ENCODE assay signal across 27 mouse cellular contexts in the genomic region with DNA sequence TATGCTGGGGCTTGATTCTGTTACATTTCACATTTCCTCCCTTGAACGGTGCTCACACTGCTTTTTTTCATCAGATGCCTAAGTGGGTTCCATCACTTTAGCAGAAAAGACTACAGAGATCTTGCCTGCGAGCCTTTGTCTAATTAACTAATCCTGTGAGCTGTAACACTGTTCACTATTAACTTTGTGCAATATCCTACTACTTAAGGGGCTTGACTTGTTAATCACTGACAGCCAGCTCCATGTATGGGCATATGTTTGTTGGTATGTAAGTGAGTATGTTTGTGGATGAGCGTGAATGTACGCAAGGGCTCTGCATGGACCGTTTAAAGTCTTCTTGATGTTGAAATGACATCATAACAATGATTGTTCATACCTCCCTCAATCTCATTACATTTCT.
DNase-seq lines count a peak whose midpoint lies in the region; ATAC-seq lines count a peak whose summit lies in the region.
"Had no signal": no experiment of that assay in that cellular context is flagged by ENCODE, and none has a peak within 500 bp of the region (broad histone marks: within the 10 kb centered on the region; RNA-seq: fewer than 3 reads in every experiment).

No protein-coding gene starts in this region.

- H3K27ac ChIP-seq in kidney, embryonic 14.5 days (ENCODE audit: low read depth, low read length), result no peak overlapping the region
- no peak overlapping the region for H3K27ac ChIP-seq in midbrain, embryonic 11.5 days (ENCODE audit: low read depth, low read length)
- no peak overlapping the region for H3K27ac ChIP-seq in midbrain, embryonic 15.5 days
- H3K27ac ChIP-seq: embryonic facial prominence, embryonic 12.5 days; embryonic facial prominence, embryonic 15.5 days; gastrocnemius, adult 2 months; heart, embryonic 15.5 days; hindbrain, embryonic 14.5 days had no signal

- no peak overlapping the region for H3K4me2 ChIP-seq in kidney, embryonic 14.5 days (replicated peaks; ENCODE audit: low read depth, low read length)
- H3K4me2 ChIP-seq in midbrain, embryonic 11.5 days, result no peak overlapping the region
- H3K4me2 ChIP-seq in midbrain, embryonic 15.5 days, result no peak overlapping the region
- H3K4me2 ChIP-seq: embryonic facial prominence, embryonic 12.5 days; embryonic facial prominence, embryonic 15.5 days; heart, embryonic 12.5 days; heart, embryonic 15.5 days; hindbrain, embryonic 14.5 days had no signal

- DNase-seq in kidney, adult 18-20 months, result no peak
- DNase-seq in midbrain, embryonic 11.5 days (ENCODE audit: low spot score, missing footprints), result peak; percentile 49
- peak; percentile 11 for DNase-seq in retina, postnatal 1 day
- no peak for DNase-seq in retina, embryonic 14.5 days (ENCODE audit: low spot score)
- DNase-seq: adrenal gland, postnatal 10 days; B cell, adult 2 months; cerebellum, adult 11 months; cerebellum, adult 2 months; cerebellum, adult 9-11 months; cerebellum, postnatal 25 days; forebrain, postnatal 0 days; gastrocnemius, adult 2 months; gastrocnemius, postnatal 14 days; heart, adult 18-20 months; heart, postnatal 10 days; heart, postnatal 36 days had no signal

- no peak overlapping the region for H3K4me3 ChIP-seq in kidney, embryonic 14.5 days (ENCODE audit: low read length)
- H3K4me3 ChIP-seq in midbrain, embryonic 11.5 days (ENCODE audit: low read depth, low read length), result no peak overlapping the region
- no peak overlapping the region for H3K4me3 ChIP-seq in midbrain, embryonic 15.5 days
- H3K4me3 ChIP-seq: embryonic facial prominence, embryonic 12.5 days; embryonic facial prominence, embryonic 15.5 days; gastrocnemius, adult 2 months; heart, embryonic 12.5 days; heart, embryonic 15.5 days had no signal

- WGBS in kidney, embryonic 14.5 days, result 67% methylated on average over 5 of the region's 5 CpGs
- WGBS in midbrain, embryonic 11.5 days, result 80% methylated on average over 5 of the region's 5 CpGs
- 72% methylated on average over 5 of the region's 5 CpGs for WGBS in midbrain, embryonic 15.5 days

- ATAC-seq in kidney, embryonic 14.5 days (ENCODE audit: low FRiP score, low TSS enrichment), result peak; percentile 72; the same call in 1 of the 2 replicates
- ATAC-seq in midbrain, embryonic 11.5 days (ENCODE audit: low FRiP score), result no peak
- ATAC-seq in midbrain, embryonic 15.5 days (replicated peaks), result no peak
- ATAC-seq: forebrain, embryonic 14.5 days; forebrain, postnatal 0 days; Patski had no signal

- H3K4me1 ChIP-seq in kidney, embryonic 14.5 days (ENCODE audit: control insufficient read depth, insufficient read depth, low read length), result no peaks in the 10 kb centered on the region
- no peaks in the 10 kb centered on the region for H3K4me1 ChIP-seq in midbrain, embryonic 11.5 days (ENCODE audit: control insufficient read depth, insufficient read depth, low read length)
- H3K4me1 ChIP-seq in midbrain, embryonic 15.5 days, result no peaks in the 10 kb centered on the region; the same call in 1 of the 2 replicates
- H3K4me1 ChIP-seq: embryonic facial prominence, embryonic 12.5 days; embryonic facial prominence, embryonic 15.5 days; heart, embryonic 12.5 days; heart, embryonic 15.5 days had no signal

- H3K27me3 ChIP-seq in kidney, embryonic 14.5 days (ENCODE audit: control insufficient read depth, insufficient read depth, low read length), result no peaks in the 10 kb centered on the region
- H3K27me3 ChIP-seq in midbrain, embryonic 11.5 days (ENCODE audit: control insufficient read depth, insufficient read depth, low read length), result no peaks in the 10 kb centered on the region
- no peaks in the 10 kb centered on the region for H3K27me3 ChIP-seq in midbrain, embryonic 15.5 days (replicated peaks)
- H3K27me3 ChIP-seq: CH12.LX; embryonic facial prominence, embryonic 12.5 days; embryonic facial prominence, embryonic 15.5 days; heart, embryonic 12.5 days; heart, embryonic 15.5 days; Patski had no signal

- no peaks in the 10 kb centered on the region for H3K36me3 ChIP-seq in kidney, embryonic 14.5 days (ENCODE audit: control insufficient read depth, insufficient read depth, low read length)
- H3K36me3 ChIP-seq in midbrain, embryonic 11.5 days (ENCODE audit: control insufficient read depth, insufficient read depth, low read length), result no peaks in the 10 kb centered on the region
- H3K36me3 ChIP-seq in midbrain, embryonic 15.5 days (replicated peaks), result no peaks in the 10 kb centered on the region
- H3K36me3 ChIP-seq: embryonic facial prominence, embryonic 12.5 days; embryonic facial prominence, embryonic 15.5 days; G1E; heart, embryonic 12.5 days; heart, embryonic 15.5 days had no signal

- no peak overlapping the region for H3K9ac ChIP-seq in kidney, embryonic 14.5 days (ENCODE audit: low read depth, low read length)
- no peak overlapping the region for H3K9ac ChIP-seq in midbrain, embryonic 11.5 days (ENCODE audit: low read length)
- no peak overlapping the region for H3K9ac ChIP-seq in midbrain, embryonic 15.5 days
- H3K9ac ChIP-seq: embryonic facial prominence, embryonic 12.5 days; embryonic facial prominence, embryonic 15.5 days; forebrain, postnatal 0 days; heart, embryonic 12.5 days; heart, embryonic 15.5 days; hindbrain, embryonic 14.5 days had no signal

- no peaks in the 10 kb centered on the region for H3K9me3 ChIP-seq in kidney, embryonic 14.5 days (ENCODE audit: control insufficient read depth, low read length)
- H3K9me3 ChIP-seq in midbrain, embryonic 11.5 days (ENCODE audit: control insufficient read depth, low read length), result no peaks in the 10 kb centered on the region
- H3K9me3 ChIP-seq in midbrain, embryonic 15.5 days, result no peaks in the 10 kb centered on the region
- H3K9me3 ChIP-seq: embryonic facial prominence, embryonic 12.5 days; embryonic facial prominence, embryonic 15.5 days; heart, embryonic 12.5 days; heart, embryonic 15.5 days had no signal

Comparison
In these comparisons a context has a peak if more than half of its experiments do, and no peak if none do; other contexts are left out.
1. DNase-seq: peak in midbrain, embryonic 11.5 days (single experiment) and retina, postnatal 1 day (single experiment); none in kidney, adult 18-20 months (single experiment) and retina, embryonic 14.5 days (single experiment).